Mouse (Mus musculus): ENCODE measurements around the gene E030018B13Rik. TPM values are rescaled to one million over a fixed set of nuclear protein-coding genes. Genes with fewer than 3 reads are reported as not detected.
A peak's percentile ranks its signal among the peaks of the same experiment; 100 is the strongest.

E030018B13Rik gene
- polyA plus RNA-seq, 1 experiment from 2014 or later: 0.14 TPM

DNA sequence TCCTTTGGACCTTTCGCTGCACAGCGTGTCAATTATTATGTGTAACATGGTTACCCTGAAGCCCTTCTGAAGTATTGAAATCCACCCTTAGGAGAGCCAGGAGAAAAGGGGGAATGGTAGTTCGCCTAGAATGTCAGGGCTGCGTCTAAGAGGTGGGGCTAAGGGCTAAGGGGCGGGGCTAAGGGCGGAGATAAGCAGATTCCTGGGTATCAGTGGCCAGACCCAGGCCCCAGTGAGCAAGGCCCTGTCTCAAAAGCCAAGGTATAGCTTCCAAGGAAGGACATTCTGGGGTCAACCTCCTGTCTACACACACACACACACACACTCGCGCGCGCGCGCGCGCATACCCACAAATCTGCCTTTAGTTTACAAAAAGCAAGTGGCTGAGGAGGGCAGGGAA, 39.0 kb upstream of the E030018B13Rik start:
- TF ChIP-seq EP300 (IDR thresholded peaks at IDR 0.05; ENCODE audit: low read depth) (no peak), CTCF (IDR thresholded peaks at IDR 0.05; ENCODE audit: low read depth) (no peak)
- ATAC-seq: no peak
- no peak overlapping the region for H3K4me3 ChIP-seq (ENCODE audit: low read depth, low read length)
- H3K9me3 ChIP-seq (ENCODE audit: low read length): no peaks in the 10 kb centered on the region
- no peak overlapping the region for H3K9ac ChIP-seq (replicated peaks)
- no peaks in the 10 kb centered on the region for H3K27me3 ChIP-seq (ENCODE audit: insufficient read depth, low read length)
- H3K36me3 ChIP-seq (replicated peaks; ENCODE audit: insufficient read depth, low read length): no peaks in the 10 kb centered on the region
- 48% methylated on average over 14 of the region's 14 CpGs for WGBS (ENCODE audit: insufficient replicate concordance)
- H3K27ac ChIP-seq (ENCODE audit: low read depth): no peak overlapping the region
- DNase-seq: no peak
- H3K4me2 ChIP-seq (ENCODE audit: low read depth, low read length): peak overlapping the region; percentile 30; the same call in 1 of the 2 replicates
- peaks cover 3% of the 10 kb centered on the region for H3K4me1 ChIP-seq (ENCODE audit: insufficient read depth)

DNA sequence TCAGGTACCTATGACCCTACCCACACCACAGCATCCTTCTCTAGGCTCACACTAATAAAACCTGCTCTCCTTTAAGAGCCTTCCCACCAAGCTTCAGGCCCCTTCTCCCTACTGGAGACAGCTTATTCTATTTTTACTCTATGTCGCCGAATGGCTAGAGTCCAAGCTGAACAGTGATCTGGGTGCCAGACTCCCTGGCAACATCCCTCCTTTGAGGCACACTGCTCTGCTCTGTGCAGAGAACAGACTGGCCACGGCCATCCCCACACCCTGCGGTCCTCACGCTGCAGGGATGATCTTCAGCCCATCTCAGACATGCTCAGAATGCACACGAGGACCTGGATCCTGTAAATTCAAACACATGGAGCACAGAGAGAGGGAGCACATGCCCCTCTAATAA, 37.1 kb upstream of the E030018B13Rik start:
- H3K27me3 ChIP-seq (ENCODE audit: insufficient read depth, low read length): no peaks in the 10 kb centered on the region
- 79% methylated on average over 6 of the region's 6 CpGs for WGBS (ENCODE audit: insufficient replicate concordance)
- no peaks in the 10 kb centered on the region for H3K9me3 ChIP-seq (ENCODE audit: low read length)
- H3K36me3 ChIP-seq (replicated peaks; ENCODE audit: insufficient read depth, low read length): no peaks in the 10 kb centered on the region
- no peak overlapping the region for H3K27ac ChIP-seq (ENCODE audit: low read depth)
- no peak for TF ChIP-seq CTCF (IDR thresholded peaks at IDR 0.05; ENCODE audit: low read depth)
- DNase-seq (no peak), ATAC-seq (no peak)
- no peak overlapping the region for H3K4me3 ChIP-seq (ENCODE audit: low read depth, low read length)
- H3K4me2 ChIP-seq (ENCODE audit: low read depth, low read length): no peak overlapping the region
- no peak overlapping the region for H3K9ac ChIP-seq (replicated peaks)
- H3K4me1 ChIP-seq (ENCODE audit: insufficient read depth): peaks cover 3% of the 10 kb centered on the region

GRCm38 (mm10) chr7:63882739-63883138, 33.9 kb upstream of the E030018B13Rik start:
- DNase-seq (no peak), ATAC-seq (no peak)
- no peak overlapping the region for H3K4me2 ChIP-seq (ENCODE audit: low read depth, low read length)
- H3K9ac ChIP-seq (replicated peaks): no peak overlapping the region
- H3K4me1 ChIP-seq (ENCODE audit: insufficient read depth): peaks cover 2% of the 10 kb centered on the region; the same call in 1 of the 2 replicates
- no peaks in the 10 kb centered on the region for H3K9me3 ChIP-seq (ENCODE audit: low read length)
- no peak overlapping the region for H3K4me3 ChIP-seq (ENCODE audit: low read depth, low read length)
- H3K27ac ChIP-seq (ENCODE audit: low read depth): no peak overlapping the region
- 87% methylated on average over 7 of the region's 7 CpGs for WGBS (ENCODE audit: insufficient replicate concordance)
- no peaks in the 10 kb centered on the region for H3K27me3 ChIP-seq (ENCODE audit: insufficient read depth, low read length)
- no peak for TF ChIP-seq EP300 (IDR thresholded peaks at IDR 0.05; ENCODE audit: low read depth)
- 0 out of 2 replicates have a peak, but pooled peaks cover 2% of the 10 kb centered on the region for H3K36me3 ChIP-seq (replicated peaks; ENCODE audit: insufficient read depth, low read length)

DNA sequence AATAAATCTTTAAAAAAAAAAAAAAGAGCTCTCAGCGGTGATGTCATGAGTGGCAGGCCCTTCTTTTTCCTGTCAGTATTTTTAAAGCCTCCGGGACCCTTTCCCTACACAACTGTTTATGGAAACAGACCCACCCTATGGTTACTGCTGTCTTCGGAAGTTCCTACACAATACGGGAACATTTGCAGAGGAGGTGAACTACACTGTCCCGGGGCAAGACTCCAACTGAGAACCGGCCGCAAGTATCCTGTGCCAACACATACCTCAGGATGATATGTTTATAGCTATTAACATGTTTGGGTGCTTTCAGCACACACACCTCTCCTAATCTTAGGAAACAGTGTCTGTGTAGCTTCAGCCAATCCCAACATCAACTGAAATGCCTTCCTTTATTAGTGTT, 31.6 kb upstream of the E030018B13Rik start:
- no peak for DNase-seq
- H3K9ac ChIP-seq (replicated peaks): no peak overlapping the region
- peaks cover 5% of the 10 kb centered on the region; the same call in 1 of the 2 replicates for H3K4me1 ChIP-seq (ENCODE audit: insufficient read depth)
- TF ChIP-seq EP300 (IDR thresholded peaks at IDR 0.05; ENCODE audit: low read depth): no peak
- TF ChIP-seq CTCF (IDR thresholded peaks at IDR 0.05; ENCODE audit: low read depth): no peak
- H3K9me3 ChIP-seq (ENCODE audit: low read length): no peaks in the 10 kb centered on the region
- no peak overlapping the region for H3K4me2 ChIP-seq (ENCODE audit: low read depth, low read length)
- ATAC-seq: no peak
- H3K27ac ChIP-seq (ENCODE audit: low read depth): no peak overlapping the region
- H3K4me3 ChIP-seq (ENCODE audit: low read depth, low read length): no peak overlapping the region
- WGBS (ENCODE audit: insufficient replicate concordance): 86% methylated on average over 7 of the region's 7 CpGs
- H3K27me3 ChIP-seq (ENCODE audit: insufficient read depth, low read length): no peaks in the 10 kb centered on the region
- peaks cover 16% of the 10 kb centered on the region for H3K36me3 ChIP-seq (replicated peaks; ENCODE audit: insufficient read depth, low read length)

- peaks cover 5% of the 10 kb centered on the region; the same call in 1 of the 2 replicates for H3K4me1 ChIP-seq (ENCODE audit: insufficient read depth)
- no peak overlapping the region for H3K4me2 ChIP-seq (ENCODE audit: low read depth, low read length)
- H3K4me3 ChIP-seq (ENCODE audit: low read depth, low read length): no peak overlapping the region
- DNase-seq (no peak), ATAC-seq (peak; percentile 38)
- no peak overlapping the region for H3K9ac ChIP-seq (replicated peaks)
- TF ChIP-seq CTCF (IDR thresholded peaks at IDR 0.05; ENCODE audit: low read depth): no peak
- TF ChIP-seq EP300 (IDR thresholded peaks at IDR 0.05; ENCODE audit: low read depth): no peak
- H3K27ac ChIP-seq (ENCODE audit: low read depth): no peak overlapping the region
- WGBS (ENCODE audit: insufficient replicate concordance): 50% methylated on average over 8 of the region's 8 CpGs
- H3K36me3 ChIP-seq (replicated peaks; ENCODE audit: insufficient read depth, low read length): peaks cover 30% of the 10 kb centered on the region
- no peaks in the 10 kb centered on the region for H3K9me3 ChIP-seq (ENCODE audit: low read length)
- no peaks in the 10 kb centered on the region for H3K27me3 ChIP-seq (ENCODE audit: insufficient read depth, low read length)
These were observed 29.6 kb upstream of the E030018B13Rik start for GRCm38 (mm10) chr7:63887034-63887551.

GRCm38 (mm10) chr7:63887602-63888123, 29.0 kb upstream of the E030018B13Rik start:
- WGBS (ENCODE audit: insufficient replicate concordance): 84% methylated on average over 10 of the region's 10 CpGs

More at GRCm38 (mm10) chr7:63887602-63888123, 29.0 kb upstream of the E030018B13Rik start:
- DNase-seq (no peak), ATAC-seq (no peak)
- Histone ChIP-seq H3K4me2 (ENCODE audit: low read depth, low read length) (no peak overlapping the region), H3K4me1 (ENCODE audit: insufficient read depth) (peaks cover 5% of the 10 kb centered on the region; the same call in 1 of the 2 replicates), H3K36me3 (replicated peaks; ENCODE audit: insufficient read depth, low read length) (peaks cover 30% of the 10 kb centered on the region), H3K27me3 (ENCODE audit: insufficient read depth, low read length) (no peaks in the 10 kb centered on the region), H3K9ac (replicated peaks) (no peak overlapping the region), H3K9me3 (ENCODE audit: low read length) (no peaks in the 10 kb centered on the region), H3K4me3 (ENCODE audit: low read depth, low read length) (no peak overlapping the region), H3K27ac (ENCODE audit: low read depth) (no peak overlapping the region)
- TF ChIP-seq CTCF (IDR thresholded peaks at IDR 0.05; ENCODE audit: low read depth) (no peak), EP300 (IDR thresholded peaks at IDR 0.05; ENCODE audit: low read depth) (no peak)

All from liver, postnatal 0 days (tissue).